Mouse (Mus musculus) gonadal fat pad, adult 2 months (tissue): ENCODE data around the gene Cpm. TPM values are rescaled to one million over a fixed set of nuclear protein-coding genes. Genes with fewer than 3 reads are reported as not detected.

Experiments
- DNase-seq: peaks from one replicate; pipeline ENCODE4 v3.0.0-alpha.2; 2012; ENCODE audit warnings: low read depth
- polyA plus RNA-seq: library from polyadenylated mRNA; depleted of rRNA; stranded (reverse); fragments of >200 nt; gene quantifications from 2 replicates; pipeline ENCODE4 v1.2.3, GENCODE M21; 2012

Cpm gene
- polyA plus RNA-seq, 1 experiment, result 13.7 TPM

DNA sequence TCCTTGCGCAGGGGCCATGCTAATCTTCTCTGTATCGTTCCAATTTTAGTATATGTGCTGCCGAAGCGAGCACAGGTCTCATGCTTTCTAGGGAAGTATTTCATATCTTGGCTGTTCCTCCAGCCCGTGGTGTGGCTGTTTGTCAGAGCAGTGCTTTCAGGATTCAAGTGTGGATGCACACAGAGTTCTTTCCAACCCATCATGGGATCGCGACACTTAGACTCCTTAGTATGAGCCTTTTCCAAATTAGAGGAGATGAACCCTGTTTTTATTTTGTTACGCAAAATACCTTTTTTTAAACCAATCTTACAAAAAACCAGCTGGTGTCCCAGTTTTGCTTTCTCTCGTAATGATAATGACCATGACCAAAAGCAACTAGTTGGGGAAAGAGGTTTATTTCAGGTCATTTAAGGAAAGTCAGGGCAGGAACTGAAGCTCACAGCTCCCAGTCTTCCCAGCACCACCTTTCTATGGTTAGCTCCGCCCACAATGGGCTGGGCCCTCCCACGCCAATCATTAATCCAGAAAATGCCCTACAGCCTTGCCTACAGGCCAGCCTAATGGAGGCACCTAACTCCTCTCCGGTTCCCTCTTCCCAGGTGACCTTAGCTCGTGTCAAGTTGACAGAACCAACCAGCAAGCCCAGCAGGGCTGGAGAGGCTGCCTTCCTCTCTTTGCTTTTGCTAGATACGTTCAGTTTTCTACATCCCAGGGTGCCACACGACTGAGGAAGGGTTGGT is 33.2 kb downstream of the Cpm start:
- no peak for DNase-seq

DNA sequence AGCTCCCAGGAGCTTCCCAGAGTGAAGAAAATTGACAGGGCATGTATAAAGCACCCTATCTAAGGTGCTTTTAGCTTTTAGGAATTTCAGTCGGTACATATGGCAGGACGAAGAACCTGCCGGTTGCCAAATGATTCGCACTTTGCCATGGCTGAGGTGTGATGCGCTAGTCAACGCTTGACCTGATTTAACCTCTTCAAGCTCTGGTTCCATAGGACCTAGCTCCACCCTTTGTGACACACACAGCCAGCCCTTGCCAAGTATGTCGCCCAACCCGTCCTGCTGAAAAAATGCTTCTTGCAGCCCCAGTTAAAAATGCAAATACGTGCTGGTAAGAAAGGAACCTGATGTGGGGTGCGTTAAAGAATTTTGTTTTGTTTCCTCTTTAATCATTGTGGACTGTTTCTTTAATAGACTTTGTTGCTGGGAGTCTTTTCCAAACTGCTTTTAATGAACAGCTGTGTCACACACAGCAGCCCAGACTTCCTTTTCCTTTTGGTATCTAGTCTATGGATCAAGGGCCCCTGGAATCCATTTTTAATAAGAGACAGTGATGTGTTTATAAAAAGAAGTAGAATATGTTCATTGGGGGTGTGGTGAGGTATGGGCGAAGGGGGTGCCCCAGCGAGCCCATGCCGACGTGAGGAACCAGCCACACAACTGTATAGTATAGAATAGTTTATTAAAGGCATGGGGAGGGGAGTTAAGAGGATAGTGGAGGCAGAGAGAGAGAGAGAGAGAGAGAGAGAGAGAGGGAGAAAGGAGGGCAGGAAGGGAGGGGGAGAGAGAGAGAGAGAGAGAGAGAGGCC is 34.0 kb downstream of the Cpm start:
- DNase-seq, result no peak

DNA sequence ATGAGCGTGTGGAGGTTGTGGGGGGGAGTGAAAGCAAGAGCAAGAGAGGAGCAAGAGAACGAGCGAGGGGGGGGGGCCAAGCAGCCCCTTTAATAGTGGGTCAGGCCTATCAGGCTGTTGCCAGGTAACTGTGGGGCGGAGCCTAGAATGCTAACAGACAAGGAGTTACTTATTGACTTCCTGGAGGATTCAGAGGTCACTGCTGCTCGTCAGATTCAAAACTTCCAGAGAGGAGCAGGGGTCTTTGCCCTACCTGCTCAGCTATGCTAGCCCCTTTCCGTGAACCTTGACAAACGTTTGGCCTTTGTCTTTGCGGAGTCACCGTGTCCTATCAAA is 34.5 kb downstream of the Cpm start:
- DNase-seq, result no peak

DNA sequence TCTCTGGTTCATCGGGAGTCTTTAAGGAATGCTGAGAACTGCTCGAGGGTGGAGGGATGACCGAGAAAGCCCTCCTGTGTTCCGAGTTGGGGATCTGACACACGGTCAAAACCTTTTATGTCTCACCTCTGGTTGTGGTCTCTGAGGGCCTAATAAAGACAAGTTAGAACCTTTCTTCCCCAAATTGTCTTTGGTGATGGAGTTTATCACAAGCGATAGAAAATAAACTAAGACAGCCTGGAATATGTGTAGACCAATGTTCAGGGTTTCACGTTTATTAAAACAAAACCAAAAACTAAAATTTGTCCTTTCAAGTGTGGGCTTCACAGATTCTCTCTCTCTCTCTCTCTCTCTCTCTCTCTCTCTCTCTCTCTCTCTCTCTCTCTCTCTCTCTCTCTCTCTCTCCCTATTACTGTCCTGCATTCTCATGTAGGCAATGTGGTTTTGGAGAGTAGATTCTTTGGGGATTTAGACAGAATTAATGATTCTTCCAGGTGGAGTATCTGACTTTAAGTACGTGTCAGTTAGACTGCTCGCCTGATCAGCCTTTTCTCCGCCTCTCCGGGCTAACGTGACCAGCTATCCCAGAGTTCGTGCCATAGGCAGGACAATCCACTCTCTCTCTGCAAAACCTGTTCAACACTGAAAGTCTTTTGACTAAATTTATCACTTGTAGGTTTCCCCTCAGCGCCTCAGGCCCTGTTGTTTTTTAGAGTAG is 35.1 kb downstream of the Cpm start:
- no peak for DNase-seq

DNA sequence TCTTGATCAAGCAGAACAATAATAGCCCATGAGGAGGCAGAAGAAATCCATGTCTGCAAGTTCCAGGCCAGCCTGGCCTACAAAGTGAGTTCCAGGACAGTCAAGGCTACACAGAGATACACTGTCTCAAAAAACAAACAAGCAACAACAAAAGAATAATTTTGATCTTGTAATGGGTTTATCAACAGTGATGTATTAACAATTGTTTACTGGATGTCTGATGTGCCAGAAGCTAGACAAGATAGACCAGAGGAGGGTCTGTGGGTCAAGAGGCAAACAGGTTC is 35.6 kb downstream of the Cpm start:
- DNase-seq, result no peak

DNA sequence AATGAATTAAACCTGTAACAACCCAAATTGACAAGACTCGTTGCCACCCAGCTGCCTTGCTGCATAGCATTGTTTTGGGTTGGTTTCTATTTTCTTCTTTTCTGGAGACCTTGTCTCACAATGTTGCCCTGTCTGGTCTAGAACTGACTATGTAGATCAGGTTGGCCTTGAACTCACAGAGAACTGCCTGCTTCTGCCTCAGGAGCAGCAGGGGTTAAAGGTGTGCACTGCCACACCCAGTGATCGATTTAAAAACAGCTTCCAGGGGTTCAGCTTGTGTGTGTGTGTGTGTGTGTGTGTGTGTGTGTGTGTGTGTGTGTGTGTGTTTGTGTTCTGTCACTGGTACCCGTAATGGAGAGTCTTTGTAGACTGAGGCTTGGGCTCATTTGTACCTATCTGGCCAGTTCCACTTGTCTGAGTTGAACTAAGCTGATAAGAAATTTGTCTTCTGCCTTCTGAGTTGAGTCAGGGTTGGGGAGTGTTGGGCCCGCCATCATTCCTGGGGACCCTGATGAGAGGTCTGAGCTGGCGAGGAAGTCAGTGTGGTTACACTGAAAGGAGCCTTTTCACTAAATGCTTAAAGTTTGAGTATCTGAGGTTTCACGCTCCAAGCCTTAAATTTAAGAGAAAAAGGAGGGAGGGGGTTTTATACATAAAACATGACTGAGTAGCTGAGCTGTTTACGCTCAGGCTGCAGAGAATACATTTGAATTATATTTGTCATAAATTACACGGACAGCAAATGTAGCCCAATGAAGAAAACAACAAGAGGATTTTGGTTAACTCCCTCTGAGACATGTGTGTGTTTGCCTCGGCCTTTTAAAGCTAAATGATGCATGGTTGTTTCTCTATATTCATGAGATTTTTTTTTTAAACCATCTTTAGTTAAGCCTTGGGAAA is 36.3 kb downstream of the Cpm start:
- no peak for DNase-seq

DNA sequence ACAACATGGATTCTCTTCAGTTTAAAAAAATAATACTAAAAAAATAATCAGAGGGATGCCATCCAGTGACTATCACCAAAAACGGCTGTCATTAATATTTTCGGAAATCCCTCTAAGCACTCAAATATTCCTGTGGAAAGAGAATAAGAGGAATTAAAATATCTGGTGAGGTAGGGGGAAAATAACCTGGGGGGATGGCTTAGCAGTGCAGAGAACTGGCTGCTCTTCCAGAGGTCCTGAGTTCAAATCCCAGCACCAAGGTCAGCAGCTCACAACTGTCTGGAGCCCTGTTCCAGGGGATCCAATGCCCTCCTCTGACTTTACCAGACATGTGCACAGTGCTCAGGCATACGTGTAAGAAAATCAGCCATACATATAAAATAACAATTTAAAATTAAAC is 37.1 kb downstream of the Cpm start:
- no peak for DNase-seq

DNA sequence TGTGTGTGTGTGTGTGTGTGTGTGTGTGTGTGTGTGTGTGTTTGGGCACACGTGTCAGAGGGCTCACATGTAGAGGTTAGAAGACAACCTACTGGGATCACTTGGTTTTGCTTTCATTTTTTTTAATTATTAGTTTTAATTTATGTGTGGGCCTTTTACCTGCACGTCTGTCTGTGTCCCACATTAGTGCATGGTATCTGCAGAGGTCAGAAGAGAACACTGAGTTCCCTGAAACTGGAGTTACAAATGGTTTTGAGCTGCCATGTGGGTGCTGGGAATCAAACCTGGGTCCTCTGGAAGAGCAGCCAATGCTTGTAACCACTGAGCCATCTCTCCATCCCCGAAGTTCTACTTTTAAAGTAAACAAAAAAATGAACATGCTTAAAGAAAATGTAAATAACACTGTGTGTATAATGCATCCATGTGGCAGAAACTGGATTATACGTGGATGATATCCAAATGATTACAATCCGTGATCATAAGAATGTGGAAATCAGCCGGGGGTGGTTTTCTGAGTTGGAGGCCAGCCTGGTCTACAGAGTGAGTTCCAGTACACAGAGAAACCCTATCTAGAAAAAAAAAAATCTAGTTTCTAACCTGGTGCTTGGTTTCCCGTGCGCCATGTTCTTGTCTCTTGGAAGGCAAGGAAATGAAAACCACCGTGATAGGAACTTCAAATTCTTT is 37.8 kb downstream of the Cpm start:
- DNase-seq, result no peak

DNA sequence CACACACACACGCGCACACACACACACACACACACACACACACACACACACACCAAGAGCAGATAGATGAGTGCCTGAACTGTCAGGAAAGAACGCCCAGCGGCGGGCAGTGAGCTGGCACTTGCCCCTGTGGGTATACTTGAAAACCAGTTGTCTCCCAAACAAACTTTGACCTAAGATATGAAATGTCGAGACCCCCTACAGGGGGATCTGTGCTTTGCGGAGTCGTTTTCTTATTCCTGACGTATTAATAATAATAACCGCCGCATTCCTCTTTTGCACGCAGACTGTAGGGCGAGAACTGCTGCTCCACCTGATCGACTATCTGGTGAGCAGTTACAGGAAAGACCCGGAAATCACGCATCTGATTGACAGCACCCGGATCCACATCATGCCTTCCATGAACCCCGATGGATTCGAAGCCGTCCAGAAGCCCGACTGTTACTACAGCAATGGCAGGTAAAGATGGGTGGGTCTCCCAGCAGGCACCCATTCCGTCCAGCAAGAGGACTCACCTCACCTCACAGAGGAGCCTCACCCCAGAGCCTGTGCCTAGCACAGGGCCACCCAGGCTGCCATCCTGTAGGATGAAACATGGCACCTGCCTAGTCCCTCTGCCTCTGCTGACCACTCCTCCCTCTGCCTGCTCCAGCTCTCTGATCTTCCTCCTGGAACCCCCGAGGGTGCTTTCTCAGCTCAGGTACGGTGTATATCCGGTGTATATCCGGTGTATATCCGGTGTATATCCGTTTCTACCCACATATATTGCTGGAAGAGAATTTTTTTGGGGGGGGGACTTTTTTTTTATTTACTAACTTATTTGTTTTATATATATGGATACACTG is 38.6 kb downstream of the Cpm start:
- no peak for DNase-seq

DNA sequence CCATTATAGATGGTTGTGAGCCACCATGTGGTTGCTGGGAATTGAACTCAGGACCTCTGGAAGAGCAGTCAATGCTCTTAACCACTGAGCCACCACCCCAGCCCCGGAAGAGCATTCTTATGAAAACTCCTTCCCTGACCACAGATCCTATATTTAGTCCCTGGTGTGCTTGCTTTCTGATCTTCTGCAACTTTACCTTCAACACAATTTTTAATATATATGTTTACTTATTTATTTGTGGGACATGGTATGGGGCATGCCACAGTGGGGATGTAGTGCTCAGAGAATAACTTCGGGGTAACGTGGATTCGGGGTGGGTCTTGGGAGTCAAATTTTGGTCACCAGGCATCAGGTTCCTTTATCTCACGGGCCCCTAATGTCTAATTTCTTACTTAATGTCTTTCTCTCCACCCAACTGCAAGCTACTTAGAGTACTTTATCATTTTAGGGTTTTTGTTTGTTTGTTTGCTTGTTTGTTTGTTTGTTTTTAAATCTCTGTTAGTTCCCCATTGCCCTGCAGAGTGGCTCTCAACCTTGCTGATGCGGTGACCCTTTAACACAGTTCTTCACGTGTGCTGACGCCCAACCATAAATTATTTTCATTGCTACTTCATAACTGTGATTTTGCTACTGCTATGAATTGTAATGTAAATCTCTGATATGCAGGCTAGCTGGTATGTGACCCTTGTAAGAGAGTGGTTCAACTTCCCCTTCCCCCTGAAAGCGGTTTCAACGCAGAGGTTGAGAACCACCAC is 39.4 kb downstream of the Cpm start:
- no peak for DNase-seq

DNA sequence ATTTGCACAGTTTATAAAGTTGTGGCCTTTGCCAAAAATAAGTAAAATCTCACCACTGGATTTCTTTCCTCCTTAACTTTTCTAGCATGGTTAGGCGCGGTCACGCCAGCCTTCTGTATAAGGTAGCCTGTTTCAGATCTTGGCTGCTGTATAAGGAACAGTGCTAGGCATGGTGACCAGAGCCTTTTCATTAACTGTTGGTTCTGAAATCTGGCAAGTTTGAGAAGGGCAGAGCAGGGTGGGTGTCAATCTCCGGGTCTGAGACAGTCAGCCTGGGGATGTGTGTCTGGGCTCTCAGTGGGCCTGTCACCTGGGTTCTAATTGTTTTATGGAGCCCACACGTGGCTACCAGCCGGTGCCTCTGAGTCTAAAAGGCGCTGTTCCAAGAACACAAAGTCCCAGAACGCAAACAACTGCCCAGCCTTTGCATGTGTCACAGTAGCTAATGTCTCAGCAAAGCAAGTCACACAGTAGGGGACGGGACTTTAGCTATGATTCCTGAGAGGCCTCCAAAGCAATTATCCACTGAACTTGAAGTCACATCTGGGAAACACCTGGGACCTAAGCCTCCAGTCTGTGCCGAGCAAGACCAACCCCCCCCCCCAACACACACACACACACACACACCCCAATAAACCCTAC is 40.3 kb downstream of the Cpm start:
- no peak for DNase-seq

DNA sequence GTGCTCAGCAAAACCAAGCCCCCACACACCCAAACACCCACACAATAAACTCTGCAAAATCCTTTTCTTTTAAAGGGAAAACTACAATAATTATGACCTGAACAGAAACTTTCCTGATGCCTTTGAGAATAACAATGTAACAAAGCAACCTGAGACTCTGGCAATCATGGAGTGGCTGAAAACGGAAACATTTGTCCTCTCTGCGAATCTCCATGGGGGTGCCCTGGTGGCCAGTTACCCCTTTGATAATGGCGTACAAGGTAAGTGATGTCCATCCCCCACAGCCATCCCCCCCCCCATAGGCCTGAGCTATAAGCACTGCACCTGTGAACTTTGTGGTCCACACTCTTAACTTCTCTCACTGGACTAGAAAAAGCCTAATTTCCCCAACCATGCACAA is 40.8 kb downstream of the Cpm start:
- no peak for DNase-seq

DNA sequence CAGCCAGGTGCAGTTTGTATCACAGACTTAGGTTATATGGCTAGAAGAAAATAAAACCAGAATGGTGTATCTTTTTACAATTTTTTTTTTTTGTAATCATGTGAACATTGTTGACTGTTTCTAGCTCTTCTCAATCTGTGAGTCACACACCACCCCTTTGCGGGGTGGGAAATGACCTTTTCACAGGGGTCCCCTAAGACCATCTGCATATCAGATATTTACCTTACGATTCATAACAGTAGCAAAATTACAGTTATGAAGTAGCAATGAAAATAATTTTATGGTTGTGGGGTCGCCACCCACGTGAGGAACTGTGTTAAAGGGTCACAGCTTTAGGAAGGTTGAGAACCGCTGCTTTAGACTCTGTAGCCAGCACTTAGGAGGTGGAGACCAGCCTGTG is 41.5 kb downstream of the Cpm start:
- DNase-seq, result no peak

DNA sequence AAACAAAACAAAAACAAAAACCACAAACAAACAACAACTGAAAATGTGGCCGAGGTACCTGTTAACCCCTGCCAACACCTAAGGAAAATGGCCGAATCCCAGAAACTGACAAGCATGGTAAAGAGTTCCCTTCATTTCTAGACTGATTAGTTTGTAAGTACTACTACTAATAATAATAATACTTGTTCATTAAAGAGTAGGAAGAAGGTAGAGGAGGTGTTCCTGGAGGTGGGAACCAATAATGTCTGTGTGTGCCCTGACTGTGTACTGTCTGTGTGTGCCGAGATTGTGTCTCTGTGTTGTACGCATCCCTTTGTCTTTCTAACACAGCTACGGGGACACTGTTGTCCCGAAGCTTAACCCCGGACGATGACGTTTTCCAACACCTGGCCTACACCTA is 42.0 kb downstream of the Cpm start:
- DNase-seq, result no peak

DNA sequence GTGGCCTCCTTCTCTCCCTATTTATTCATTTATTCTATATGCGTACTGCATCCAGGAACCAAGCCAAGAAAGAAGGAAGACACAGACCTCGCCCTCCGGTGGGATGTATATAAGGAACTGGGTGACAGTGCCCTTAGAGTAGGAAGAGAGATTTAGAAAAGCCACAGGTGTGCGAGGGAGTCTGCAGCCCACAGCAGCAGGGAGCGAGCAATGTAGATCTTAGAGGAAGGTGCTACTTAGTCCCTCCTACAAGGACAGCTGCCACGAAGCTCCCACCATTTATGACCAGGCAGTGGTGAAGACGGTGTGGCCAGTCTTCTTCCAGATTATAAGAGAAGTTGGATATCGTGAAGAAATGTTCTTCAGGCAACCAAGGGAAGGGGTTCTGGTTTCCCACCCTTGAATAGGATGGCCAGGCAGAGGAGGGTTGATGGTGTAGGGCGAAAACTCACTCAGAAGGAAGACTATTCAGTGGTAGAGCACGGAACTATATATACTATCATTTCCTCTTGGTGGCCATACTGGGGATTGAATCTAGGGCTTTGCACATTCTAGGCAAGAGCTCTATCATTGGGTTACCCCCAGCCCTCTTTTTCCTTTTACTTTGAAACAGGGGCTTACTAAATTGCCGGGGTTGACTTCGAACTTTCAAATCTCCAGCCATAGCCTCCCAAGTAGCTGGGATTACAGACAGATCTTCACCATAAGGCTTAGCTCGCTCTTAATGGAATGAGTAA is 42.8 kb downstream of the Cpm start:
- no peak for DNase-seq

DNA sequence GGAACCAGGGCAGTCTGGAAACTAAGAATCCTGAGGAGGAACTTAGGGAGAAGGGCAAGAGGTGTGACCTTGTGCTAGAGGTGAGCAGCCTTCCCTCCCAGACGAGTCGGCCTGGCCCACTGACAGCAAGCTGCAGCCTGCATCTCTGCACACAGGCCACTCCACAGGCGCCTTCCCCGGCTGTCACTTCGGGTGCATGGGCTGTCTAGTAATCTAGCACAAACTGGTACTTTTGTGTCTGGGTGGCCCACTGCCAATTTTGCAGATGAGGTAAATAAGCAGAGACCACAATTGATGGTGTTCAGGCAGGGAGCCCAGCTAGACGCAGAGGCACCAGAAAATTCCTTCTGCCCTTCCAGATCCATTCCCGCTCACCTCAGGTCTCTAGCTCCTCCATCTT is 43.4 kb downstream of the Cpm start:
- no peak for DNase-seq

DNA sequence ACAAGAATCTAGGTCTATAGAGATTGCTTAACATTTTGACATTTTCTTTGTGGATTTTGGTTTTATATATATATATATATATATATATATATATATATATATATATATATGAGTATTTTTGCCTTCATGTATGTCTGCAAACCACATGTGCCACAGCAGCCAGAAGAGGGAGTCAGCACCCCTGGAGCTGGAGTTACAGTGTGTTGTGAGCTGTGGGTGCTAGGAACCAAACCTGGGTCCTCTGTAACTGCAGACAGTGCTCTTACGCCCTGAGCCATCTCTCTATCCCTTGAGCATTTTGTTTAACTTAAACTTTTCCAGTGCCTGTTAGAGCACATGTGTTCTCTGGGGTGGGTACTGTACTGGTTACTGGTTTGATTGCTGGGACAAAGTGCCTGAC is 44.6 kb downstream of the Cpm start:
- DNase-seq, result no peak

DNA sequence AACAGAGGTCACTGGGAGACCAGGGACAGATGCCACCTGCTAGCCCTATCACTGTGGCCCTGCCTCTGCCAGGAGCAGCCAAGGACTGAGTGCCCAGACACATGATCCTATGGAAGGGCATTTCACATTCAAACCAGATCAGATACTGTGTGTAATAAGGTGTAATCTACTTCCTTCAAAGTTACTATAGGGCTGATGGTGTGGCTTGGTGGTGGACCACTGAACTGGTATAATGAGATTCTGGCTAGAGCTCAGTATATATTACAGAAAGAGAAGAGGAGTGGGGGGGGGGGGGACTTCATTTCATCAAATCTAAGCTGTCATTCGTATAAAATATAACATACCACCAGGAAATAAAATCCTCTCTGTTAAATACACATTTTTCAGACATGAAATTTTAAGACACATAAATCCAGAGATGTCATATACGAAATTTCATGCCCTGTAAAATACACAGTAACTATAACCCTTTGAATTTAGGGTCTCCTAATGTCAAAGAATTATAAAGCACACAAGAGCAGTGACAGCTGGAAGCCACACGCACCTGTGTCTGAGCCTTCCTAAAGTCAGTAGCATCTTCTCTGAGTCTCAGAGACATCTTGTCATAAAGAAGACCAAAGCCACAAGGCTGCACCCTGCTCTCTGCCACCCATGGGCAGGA is 45.2 kb downstream of the Cpm start:
- DNase-seq, result no peak
